Mouse (Mus musculus) liver, embryonic 16.5 days (tissue): ENCODE measurements around the gene Apol7a. TPM values are rescaled to one million over a fixed set of nuclear protein-coding genes. Genes with fewer than 3 reads are reported as not detected.

Source experiments
- polyA plus RNA-seq: library from polyadenylated mRNA; unstranded; fragments of >200 nt; fragmentation: Nextera tagmentation; extraction: Ambion mirVana; gene quantifications from 2 replicates; pipeline ENCODE4 v1.2.1, GENCODE M21; 2015

The Apol7a gene
- polyA plus RNA-seq, 1 experiment from 2014 or later = 7.3 TPM

Other genes with a start within 250 kb of the Apol7a start
- 12.7 and 14.4 TPM in 2 replicates for gene Rbfox2, start 92.1 kb downstream of the Apol7a start, polyA plus RNA-seq
- gene Apol9a, start 12.0 kb upstream of the Apol7a start, polyA plus RNA-seq = 0.15 TPM in 1 of 2 replicates, not detected in the other
- not detected in 2 replicates for gene Apol7b, start 48.4 kb upstream of the Apol7a start, polyA plus RNA-seq
- 0.04 TPM in 1 of 2 replicates, not detected in the other for gene Apol10a, start 77.9 kb upstream of the Apol7a start, polyA plus RNA-seq
- gene Apol11a, start 109.2 kb upstream of the Apol7a start, polyA plus RNA-seq = 0.09 and 0.11 TPM in 2 replicates
- 0.04 TPM in 1 of 2 replicates, not detected in the other for gene Apol7c, start 134.2 kb upstream of the Apol7a start, polyA plus RNA-seq
- not detected in 2 replicates for gene 1700025B11Rik, start 162.8 kb upstream of the Apol7a start, polyA plus RNA-seq
- not detected in 2 replicates for gene Apol10b, start 197.0 kb upstream of the Apol7a start, polyA plus RNA-seq
- gene Gm36245, start 200.1 kb upstream of the Apol7a start, polyA plus RNA-seq = not detected in 2 replicates
- 4.4 and 4.5 TPM in 2 replicates for gene Apol11b, start 244.2 kb upstream of the Apol7a start, polyA plus RNA-seq